Mouse (Mus musculus) MEL (cell line): Measurements from ENCODE around the gene Tbxas1. TPM values are rescaled to one million over a fixed set of nuclear protein-coding genes. Genes with fewer than 3 reads are reported as not detected.

Experiments
- DNase-seq: peaks from one replicate; pipeline ENCODE4 v3.0.0; 2011; ENCODE audit warnings: low read depth, low spot score
- H3K27ac ChIP-seq: 2 replicates; pipeline ENCODE4 v1.5.1; 2012; ENCODE audit warnings: low read depth, mild to moderate bottlenecking, control low read depth, low read length, moderate library complexity; ENCODE audit not compliant: control insufficient read depth
- H3K27me3 ChIP-seq, 2 experiments: fragments of 150-350 bp in 1 of 2; sonication (generic) in 1 of 2; 2 replicates each; pipeline ENCODE4 v1.6.1; 2012; ENCODE audit warnings: low read length in 2 of 2, mild to moderate bottlenecking in 2 of 2, improper control_type of control experiment in 1 of 2, moderate library complexity in 1 of 2; ENCODE audit not compliant: insufficient read depth in 2 of 2, control insufficient read depth in 1 of 2
- H3K36me3 ChIP-seq, 2 experiments: 2 replicates each; pipeline ENCODE4 v1.6.1; 2012 to 2014; ENCODE audit warnings: low read length in 2 of 2, improper control_type of control experiment in 1 of 2, inconsistent platforms in 1 of 2, mild to moderate bottlenecking in 1 of 2; ENCODE audit not compliant: insufficient read depth in 2 of 2, control insufficient read depth in 1 of 2
- H3K4me1 ChIP-seq, 2 experiments: fragments of 150-350 bp in 1 of 2; sonication (generic) in 1 of 2; 2 replicates each; pipeline ENCODE4 v1.6.1; 2012; ENCODE audit warnings: low read length in 2 of 2, improper control_type of control experiment in 1 of 2, mild to moderate bottlenecking in 1 of 2; ENCODE audit not compliant: insufficient read depth in 2 of 2, control insufficient read depth in 1 of 2
- H3K4me3 ChIP-seq, 2 experiments: fragments of 150-350 bp in 1 of 2; sonication (generic) in 1 of 2; 2 replicates each; pipeline ENCODE4 v1.5.1; 2012; ENCODE audit warnings: low read depth in 2 of 2, low read length in 2 of 2, mild to moderate bottlenecking in 2 of 2, moderate library complexity in 2 of 2, control low read depth in 1 of 2, improper control_type of control experiment in 1 of 2; ENCODE audit not compliant: control insufficient read depth in 1 of 2, insufficient read depth in 1 of 2
- H3K79me2 ChIP-seq: 2 replicates; pipeline ENCODE4 v1.6.1; 2012; ENCODE audit warnings: mild to moderate bottlenecking, low read length, moderate library complexity; ENCODE audit not compliant: control insufficient read depth, poor library complexity, insufficient read depth
- H3K9ac ChIP-seq: 2 replicates; pipeline ENCODE4 v1.6.1; 2012; ENCODE audit warnings: low read depth, mild to moderate bottlenecking, control low read depth, low read length, moderate library complexity; ENCODE audit not compliant: control insufficient read depth, poor library complexity, severe bottlenecking
- H3K9me3 ChIP-seq: fragments of 150-350 bp; sonication (generic); replicated peaks from 2 replicates; pipeline ENCODE4 v1.6.1; 2012; ENCODE audit warnings: mild to moderate bottlenecking, low read length, improper control_type of control experiment, moderate library complexity; ENCODE audit not compliant: insufficient read depth
- BHLHE40 ChIP-seq: IDR thresholded peaks from 2 replicates; pipeline ENCODE4 v1.6.1; 2012; ENCODE audit warnings: low read depth, mild to moderate bottlenecking, inconsistent platforms, low read length, improper control_type of control experiment, borderline replicate concordance
- CHD1 ChIP-seq: IDR thresholded peaks from 2 replicates; pipeline ENCODE4 v1.6.1; 2012; ENCODE audit warnings: low read depth, mild to moderate bottlenecking, inconsistent platforms, low read length, improper control_type of control experiment
- CHD2 ChIP-seq: IDR thresholded peaks from 2 replicates; pipeline ENCODE4 v1.6.1; 2011; ENCODE audit warnings: low read length, improper control_type of control experiment
- E2F4 ChIP-seq: IDR thresholded peaks from 2 replicates; pipeline ENCODE4 v1.6.1; 2011; ENCODE audit warnings: low read depth, low read length, improper control_type of control experiment, borderline replicate concordance
- ELF1 ChIP-seq: IDR thresholded peaks from 2 replicates; pipeline ENCODE4 v1.6.1; 2014; ENCODE audit warnings: low read depth, mild to moderate bottlenecking, inconsistent platforms, low read length, improper control_type of control experiment, moderate library complexity
- EP300 ChIP-seq, 2 experiments: IDR thresholded peaks; 2 replicates each; pipeline ENCODE4 v1.6.1; 2011; ENCODE audit warnings: improper control_type of control experiment in 2 of 2, low read length in 2 of 2, low read depth in 1 of 2, mild to moderate bottlenecking in 1 of 2
- ETS1 ChIP-seq: IDR thresholded peaks from 2 replicates; pipeline ENCODE4 v1.6.1; 2012; ENCODE audit warnings: low read depth, mild to moderate bottlenecking, inconsistent platforms, low read length, improper control_type of control experiment, moderate library complexity
- GABPA ChIP-seq: IDR thresholded peaks from 2 replicates; pipeline ENCODE4 v1.6.1; 2012; ENCODE audit warnings: low read depth, mild to moderate bottlenecking, inconsistent platforms, low read length, improper control_type of control experiment, moderate library complexity
- GATA1 ChIP-seq: IDR thresholded peaks from 2 replicates; pipeline ENCODE4 v1.6.1; 2011; ENCODE audit warnings: low read depth, low read length, improper control_type of control experiment
- HCFC1 ChIP-seq: IDR thresholded peaks from 2 replicates; pipeline ENCODE4 v1.6.1; 2012; ENCODE audit warnings: low read depth, mild to moderate bottlenecking, inconsistent platforms, low read length, improper control_type of control experiment, moderate library complexity
- KAT2A ChIP-seq: conservative IDR thresholded peaks from 2 replicates; pipeline ENCODE4 v1.6.1; 2012; ENCODE audit warnings: low read depth, low read length, improper control_type of control experiment, inconsistent platforms
- MAFK ChIP-seq: IDR thresholded peaks from 2 replicates; pipeline ENCODE4 v1.6.1; 2011; ENCODE audit warnings: low read depth, mild to moderate bottlenecking, low read length, improper control_type of control experiment, borderline replicate concordance
- MAX ChIP-seq: IDR thresholded peaks from 2 replicates; pipeline ENCODE4 v1.6.1; 2011; ENCODE audit warnings: low read length, improper control_type of control experiment
- MAZ ChIP-seq: IDR thresholded peaks from 2 replicates; pipeline ENCODE4 v1.6.1; 2012; ENCODE audit warnings: low read depth, mild to moderate bottlenecking, inconsistent platforms, low read length, improper control_type of control experiment
- MEF2A ChIP-seq: IDR thresholded peaks from 2 replicates; pipeline ENCODE4 v1.6.1; 2014; ENCODE audit warnings: low read depth, mild to moderate bottlenecking, inconsistent platforms, low read length, improper control_type of control experiment; ENCODE audit not compliant: poor library complexity, insufficient replicate concordance, severe bottlenecking; ENCODE audit errors: extremely low read depth
- MXI1 ChIP-seq: IDR thresholded peaks from 2 replicates; pipeline ENCODE4 v1.6.1; 2011; ENCODE audit warnings: mild to moderate bottlenecking, low read depth, low read length, improper control_type of control experiment
- MYC ChIP-seq: IDR thresholded peaks from 2 replicates; pipeline ENCODE4 v1.6.1; 2011; ENCODE audit warnings: low read depth, mild to moderate bottlenecking, low read length, improper control_type of control experiment, moderate library complexity
- NELFE ChIP-seq: IDR thresholded peaks from 2 replicates; pipeline ENCODE4 v1.6.1; 2011; ENCODE audit warnings: low read depth, low read length, improper control_type of control experiment
- NRF1 ChIP-seq: IDR thresholded peaks from 2 replicates; pipeline ENCODE4 v1.6.1; 2014; ENCODE audit warnings: low read depth, mild to moderate bottlenecking, inconsistent platforms, low read length, improper control_type of control experiment, moderate library complexity; ENCODE audit not compliant: poor library complexity, insufficient read depth, severe bottlenecking
- POLR2AphosphoS5 ChIP-seq: IDR thresholded peaks from 2 replicates; pipeline ENCODE4 v1.6.1; 2012; ENCODE audit warnings: low read depth, borderline replicate concordance, mild to moderate bottlenecking, inconsistent platforms, low read length, moderate library complexity, mixed read lengths
- RCOR1 ChIP-seq: IDR thresholded peaks from 2 replicates; pipeline ENCODE4 v1.6.1; 2012; ENCODE audit warnings: low read depth, mild to moderate bottlenecking, inconsistent platforms, low read length, improper control_type of control experiment
- SIN3A ChIP-seq: IDR thresholded peaks from 2 replicates; pipeline ENCODE4 v1.6.1; 2012; ENCODE audit warnings: low read length, improper control_type of control experiment, inconsistent platforms
- SMC3 ChIP-seq: IDR thresholded peaks from 2 replicates; pipeline ENCODE4 v1.6.1; 2011; ENCODE audit warnings: low read depth, low read length, improper control_type of control experiment
- TAL1 ChIP-seq: IDR thresholded peaks from 2 replicates; pipeline ENCODE4 v1.6.1; 2012; ENCODE audit warnings: mild to moderate bottlenecking, inconsistent platforms, low read length, moderate library complexity, mixed read lengths
- TBP ChIP-seq: IDR thresholded peaks from 2 replicates; pipeline ENCODE4 v1.8.0; 2011; ENCODE audit warnings: low read depth, low read length, improper control_type of control experiment
- TCF12 ChIP-seq: IDR thresholded peaks from 2 replicates; pipeline ENCODE4 v1.6.1; 2014; ENCODE audit warnings: low read depth, mild to moderate bottlenecking, inconsistent platforms, low read length, improper control_type of control experiment, moderate library complexity
- USF1 ChIP-seq: IDR thresholded peaks from 2 replicates; pipeline ENCODE4 v1.6.1; 2014; ENCODE audit warnings: low read depth, mild to moderate bottlenecking, inconsistent platforms, low read length, improper control_type of control experiment, moderate library complexity
- ZMIZ1 ChIP-seq: IDR thresholded peaks from 2 replicates; pipeline ENCODE4 v1.6.1; 2012; ENCODE audit warnings: low read depth, mild to moderate bottlenecking, inconsistent platforms, low read length, improper control_type of control experiment, moderate library complexity
- ZNF384 ChIP-seq: IDR thresholded peaks from 2 replicates; pipeline ENCODE4 v1.6.1; 2012; ENCODE audit warnings: low read depth, mild to moderate bottlenecking, inconsistent platforms, low read length, improper control_type of control experiment
- polyA plus RNA-seq, 2 experiments: library from polyadenylated mRNA; stranded (reverse) in 1 of 2; unstranded in 1 of 2; fragments of >175 nt in 1 of 2; fragments of >200 nt in 1 of 2; gene quantifications; 2 replicates each; pipeline versions ENCODE4 v1.2.1 to v1.2.4; 2012; ENCODE audit warnings: low replicate concordance in 2 of 2, low read depth in 1 of 2; ENCODE audit not compliant: insufficient read length in 2 of 2, insufficient read depth in 1 of 2, missing spikeins in 1 of 2
- total RNA-seq: library from RNA; depleted of rRNA; stranded (reverse); fragments of 300-350 nt; gene quantifications from 2 replicates; pipeline ENCODE4 v1.2.3, GENCODE M21; 2012

Tbxas1 gene
- total and polyA plus RNA-seq, 3 experiments = 0.54 to 2.7 TPM; not detected in 1

- TF ChIP-seq KAT2A = no peak
Observed at GRCm38 (mm10) chr6:38923450-38923849, 48.2 kb downstream of the Tbxas1 start (continued).

- Histone ChIP-seq H3K27me3 (no peaks in the 10 kb centered on the region), H3K27ac (peak overlapping the region; percentile 96), H3K4me1 (peaks cover 23 to 46% of the 10 kb centered on the region in 2 experiments), H3K9me3 (no peaks in the 10 kb centered on the region), H3K36me3 (peaks cover 0 to 37% of the 10 kb centered on the region in 2 experiments; a peak in 2 of 4 replicates), H3K4me3 (peak overlapping the region; percentile 27 to 48), H3K9ac (peak overlapping the region; percentile 66), H3K79me2 (no peaks in the 10 kb centered on the region; the same call in 1 of the 2 replicates)
- TF ChIP-seq MAFK = peak; percentile 50; the same call in 1 of the 2 replicates
- TF ChIP-seq SMC3 = no peak
- TF ChIP-seq BHLHE40 = peak; percentile 79; the same call in 1 of the 2 replicates
- TF ChIP-seq TBP = no peak
- peak; percentile 97 for TF ChIP-seq EP300 (IDR thresholded peaks at IDR 0.05; ENCODE audit: low read depth in 1 of 2, low read length in 2 of 2)
- TF ChIP-seq USF1 = 0 out of 2 replicates have a peak, but pooled peaks have one; percentile 5
- peak; percentile 99 for TF ChIP-seq TCF12
- peak; percentile 87 for TF ChIP-seq MXI1
- peak; percentile 68 for TF ChIP-seq TAL1
- no peak for TF ChIP-seq NELFE
- peak; percentile 93 for TF ChIP-seq MAZ
- no peak for TF ChIP-seq POLR2AphosphoS5
- TF ChIP-seq ETS1 = peak; percentile 94
- TF ChIP-seq ZNF384 = no peak; the same call in 1 of the 2 replicates
- TF ChIP-seq ZMIZ1 = peak; percentile 43; the same call in 1 of the 2 replicates
- 0 out of 2 replicates have a peak, but pooled peaks have one; percentile 7 for TF ChIP-seq ELF1
- TF ChIP-seq MYC = peak; percentile 89
- TF ChIP-seq CHD2 = no peak
- TF ChIP-seq NRF1 = peak; percentile 70
- TF ChIP-seq GATA1 = peak; percentile 100
- TF ChIP-seq GABPA = 0 out of 2 replicates have a peak, but pooled peaks have one; percentile 12
- peak; percentile 79 for TF ChIP-seq MAX
- no peak for TF ChIP-seq E2F4
- peak; percentile 84 for TF ChIP-seq SIN3A
- 0 out of 2 replicates have a peak, but pooled peaks have one; percentile 56 for TF ChIP-seq MEF2A
- no peak for TF ChIP-seq CHD1
- peak; percentile 98 for TF ChIP-seq RCOR1
- no peak; the same call in none of the 2 replicates for TF ChIP-seq HCFC1
- peak; percentile 89 for DNase-seq
Observed at GRCm38 (mm10) chr6:38923870-38924817, 48.9 kb downstream of the Tbxas1 start.
